Mouse (Mus musculus): ENCODE data around the gene Ip6k3. TPM values are rescaled to one million over a fixed set of nuclear protein-coding genes. Genes with fewer than 3 reads are reported as not detected.

The Ip6k3 gene
- polyA plus RNA-seq, 1 experiment from 2014 or later, result 0.35 TPM

DNA sequence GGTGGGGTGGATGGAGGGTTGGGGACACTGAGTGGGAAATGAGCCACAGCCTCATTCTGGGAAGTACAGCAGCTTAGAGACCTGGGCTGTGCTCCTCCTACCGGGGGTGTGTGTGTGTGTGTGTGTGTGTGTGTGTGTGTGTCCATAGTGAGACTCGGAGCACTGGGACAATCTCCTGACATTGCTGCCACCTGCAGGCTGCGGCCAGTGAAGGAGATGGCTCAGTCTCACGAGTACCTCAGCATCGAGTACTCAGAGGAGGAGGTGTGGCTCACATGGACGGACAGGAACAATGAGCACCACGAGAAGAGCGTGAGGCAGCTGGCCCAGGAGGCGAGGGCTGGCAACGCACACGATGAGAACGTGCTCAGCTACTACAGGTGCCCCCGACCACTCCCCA lies 71.9 kb downstream of the Ip6k3 start:
- no peak for ATAC-seq (replicated peaks; ENCODE audit: insufficient number of reproducible peaks, insufficient read depth, low FRiP score, low read depth)
- no peaks in the 10 kb centered on the region for H3K4me1 ChIP-seq (replicated peaks)
- WGBS, result 40% methylated on average over 13 of the region's 13 CpGs

More for the DNA sequence above, 71.9 kb downstream of the Ip6k3 start:
- Histone ChIP-seq H3K27me3 (no peaks in the 10 kb centered on the region), H3K4me3 (no peak overlapping the region), H3K36me3 (no peaks in the 10 kb centered on the region), H3K4me2 (no peak overlapping the region), H3K9ac (no peak overlapping the region), H3K27ac (no peak overlapping the region), H3K9me3 (replicated peaks) (no peaks in the 10 kb centered on the region)

Other genes with a start within 250 kb of the Ip6k3 start
- 7.3 and 9.5 TPM in 2 replicates for gene Phf1, start 234.7 kb downstream of the Ip6k3 start, polyA plus RNA-seq (2015; fragmentation: Nextera tagmentation; extraction: Ambion mirVana)
- gene Cuta, start 228.2 kb downstream of the Ip6k3 start, polyA plus RNA-seq (2015; fragmentation: Nextera tagmentation; extraction: Ambion mirVana), result 144 and 160 TPM in 2 replicates
- 0.60 and 1.0 TPM in 2 replicates for gene Syngap1, start 226.5 kb downstream of the Ip6k3 start, polyA plus RNA-seq (2015; fragmentation: Nextera tagmentation; extraction: Ambion mirVana)
- gene Zbtb9, start 194.6 kb downstream of the Ip6k3 start, polyA plus RNA-seq (2015; fragmentation: Nextera tagmentation; extraction: Ambion mirVana), result 8.3 and 10.2 TPM in 2 replicates
- gene Bak1, start 138.8 kb downstream of the Ip6k3 start, polyA plus RNA-seq (2015; fragmentation: Nextera tagmentation; extraction: Ambion mirVana), result 4.7 and 5.7 TPM in 2 replicates
- gene Itpr3, start 110.5 kb downstream of the Ip6k3 start, polyA plus RNA-seq (2015; fragmentation: Nextera tagmentation; extraction: Ambion mirVana), result 1.4 and 2.8 TPM in 2 replicates
- gene Uqcc2, start 33.9 kb downstream of the Ip6k3 start, polyA plus RNA-seq (2015; fragmentation: Nextera tagmentation; extraction: Ambion mirVana), result 245 and 292 TPM in 2 replicates
- 7.2 and 10.5 TPM in 2 replicates for gene Lemd2, start 36.7 kb upstream of the Ip6k3 start, polyA plus RNA-seq (2015; fragmentation: Nextera tagmentation; extraction: Ambion mirVana)

All from heart, embryonic 15.5 days (tissue).